Mouse (Mus musculus): ENCODE measurements around the gene Spocd1.

GRCm38 (mm10) chr4:129970861-129971260, 41.8 kb downstream of the Spocd1 start:
- TF ChIP-seq CTCF (IDR thresholded peaks at IDR 0.05; ENCODE audit: borderline replicate concordance, insufficient read depth, low read length), result no peak
- no peak for TF ChIP-seq POLR2A (IDR thresholded peaks at IDR 0.05; ENCODE audit: low read depth, low read length)
